Mouse (Mus musculus) liver, embryonic 14.5 days (tissue): ENCODE results near the gene Tmem205. TPM values are rescaled to one million over a fixed set of nuclear protein-coding genes. Genes with fewer than 3 reads are reported as not detected.

Source experiments
- ATAC-seq: fragments of 200-750 bp; cut with Nextera tagmentation; 2 replicates; pipeline ENCODE4 v1.8.0; 2017; ENCODE audit warnings: moderate number of reproducible peaks, mild to moderate bottlenecking, moderate library complexity; ENCODE audit not compliant: insufficient read depth
- DNase-seq, 3 experiments: peaks; one replicate each; pipeline ENCODE4 v3.0.0-alpha.2; 2012 to 2013; ENCODE audit warnings: low read depth in 3 of 3, low spot score in 3 of 3
- H3K27ac ChIP-seq: fragments of 300-500 bp; sonication (generic); 2 replicates; pipeline ENCODE4 v1.5.1; 2014; ENCODE audit warnings: moderate library complexity, mild to moderate bottlenecking, control low read depth, inconsistent platforms
- H3K27me3 ChIP-seq: fragments of 300-500 bp; sonication (generic); 2 replicates; pipeline ENCODE4 v1.6.1; 2014; ENCODE audit warnings: mild to moderate bottlenecking, low read length, moderate library complexity; ENCODE audit not compliant: control insufficient read depth, insufficient read depth
- H3K36me3 ChIP-seq: fragments of 300-500 bp; sonication (generic); replicated peaks from 2 replicates; pipeline ENCODE4 v1.6.1; 2014; ENCODE audit warnings: low read depth; ENCODE audit not compliant: control insufficient read depth, insufficient read depth
- H3K4me1 ChIP-seq, 2 experiments: fragments of 200-500 bp in 1 of 2; fragments of 300-500 bp in 1 of 2; sonication (generic) in 1 of 2; replicated peaks; 2 replicates each; pipeline ENCODE4 v1.6.1; 2012 to 2014; ENCODE audit warnings: antibody characterized with exemption in 1 of 2, inconsistent platforms in 1 of 2, low read length in 1 of 2; ENCODE audit not compliant: control insufficient read depth in 2 of 2, insufficient read depth in 2 of 2
- H3K4me2 ChIP-seq: fragments of 300-500 bp; sonication (generic); 2 replicates; pipeline ENCODE4 v1.6.1; 2014; ENCODE audit warnings: low read depth, mild to moderate bottlenecking, control low read depth, moderate library complexity
- H3K4me3 ChIP-seq, 2 experiments: fragments of 200-500 bp in 1 of 2; fragments of 300-500 bp in 1 of 2; sonication (generic) in 1 of 2; 2 replicates each; pipeline ENCODE4 v1.5.1; 2012 to 2014; ENCODE audit warnings: low read depth in 2 of 2, low read length in 2 of 2, mild to moderate bottlenecking in 2 of 2, control low read depth in 1 of 2, inconsistent platforms in 1 of 2, moderate library complexity in 1 of 2; ENCODE audit not compliant: insufficient read depth in 1 of 2
- H3K9ac ChIP-seq: fragments of 300-500 bp; sonication (generic); replicated peaks from 2 replicates; pipeline ENCODE4 v1.6.1; 2014; ENCODE audit warnings: mild to moderate bottlenecking, control low read depth, moderate library complexity
- H3K9me3 ChIP-seq: fragments of 300-500 bp; sonication (generic); 2 replicates; pipeline ENCODE4 v1.6.1; 2016; ENCODE audit warnings: low read length, mixed read lengths; ENCODE audit not compliant: control insufficient read depth
- CTCF ChIP-seq: IDR thresholded peaks from 2 replicates; pipeline ENCODE4 v1.5.1; 2016; ENCODE audit warnings: antibody characterized with exemption, low read depth, control low read depth
- EP300 ChIP-seq: IDR thresholded peaks from 2 replicates; pipeline ENCODE4 v1.6.1; 2016; ENCODE audit warnings: antibody characterized with exemption, low read depth
- WGBS: fragments of 180-500 bp; shearing (Covaris S2); extraction: QIAGEN DNeasy Blood & Tissue Kit; methylation state at CpG from one replicate; pipeline ENCODE4 v1.1.7; 2014; ENCODE audit not compliant: insufficient replicate concordance; 5-methylcytosine and 5-hydroxymethylcytosine counted together
- polyA plus RNA-seq, 2 experiments: library from polyadenylated mRNA; depleted of rRNA in 1 of 2; stranded (reverse) in 1 of 2; unstranded in 1 of 2; fragments of >200 nt; fragmentation: Nextera tagmentation in 1 of 2; extraction: Ambion mirVana in 1 of 2; gene quantifications; 2 replicates each; pipeline versions ENCODE4 v1.2.1 to v1.2.3; 2012 to 2014

Gene Tmem205
- polyA plus RNA-seq (2012; rRNA removed) (37.5 and 61.5 TPM in 2 replicates), polyA plus RNA-seq (2014; fragmentation: Nextera tagmentation; extraction: Ambion mirVana) (106 and 110 TPM in 2 replicates)

- no peak for TF ChIP-seq CTCF
- TF ChIP-seq EP300: no peak
- Histone ChIP-seq H3K4me3 (peak within 1 kb of the TSS; percentile 26 to 46), H3K9me3 (no peaks in the 10 kb centered on the region), H3K27ac (no peak within 1 kb of the TSS), H3K36me3 (no peaks in the 10 kb centered on the region), H3K9ac (no peak within 1 kb of the TSS; the same call in 1 of the 2 replicates), H3K4me1 (peaks cover 8 to 20% of the 10 kb centered on the region in 2 experiments), H3K27me3 (no peaks in the 10 kb centered on the region), H3K4me2 (peak within 1 kb of the TSS; percentile 54)
- under 1% methylated on average over 28 of the region's 28 CpGs for WGBS
- ATAC-seq (peak; percentile 80), DNase-seq (peak; percentile 63 to 74 (median 66))
These were observed at the start of gene Tmem205, which contains the start of gene Ccdc159 for GRCm38 (mm10) chr9:21927208-21927753. TSS of gene Tmem205 (minus strand) at chr9:21927556. TSS of gene Ccdc159 (plus strand) at chr9:21927471.

- TF ChIP-seq EP300 (no peak), CTCF (no peak)
- WGBS: 82% methylated on average over 10 of the region's 10 CpGs
These were observed 49.3 kb upstream of the Tmem205 start for GRCm38 (mm10) chr9:21976626-21977175.

DNA sequence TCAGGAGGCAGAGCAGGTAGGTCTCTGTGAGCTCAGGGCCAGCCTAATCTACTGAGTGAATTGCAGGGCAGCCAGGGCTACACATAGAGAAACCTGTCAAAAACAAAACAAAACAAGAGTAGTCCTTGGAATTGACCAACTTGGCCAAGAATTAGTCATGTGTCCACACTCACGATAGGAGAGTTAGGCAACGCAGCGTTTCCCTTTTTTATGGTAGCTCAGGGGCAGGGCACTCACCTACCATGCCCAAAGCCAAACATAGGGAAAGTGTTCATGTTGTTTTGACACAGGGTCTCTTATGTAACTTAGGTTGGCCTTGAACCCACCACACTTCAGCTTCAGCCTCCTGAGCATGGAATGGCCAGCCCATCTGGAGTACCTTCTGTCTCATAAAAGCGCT, 41.9 kb upstream of the Tmem205 start:
- Histone ChIP-seq H3K9ac (no peak overlapping the region), H3K27me3 (no peaks in the 10 kb centered on the region), H3K9me3 (no peaks in the 10 kb centered on the region), H3K36me3 (no peaks in the 10 kb centered on the region), H3K4me2 (no peak overlapping the region), H3K4me1 (peaks cover under 1% of the 10 kb centered on the region in 2 experiments; a peak in 3 of 4 replicates), H3K4me3 (no peak overlapping the region), H3K27ac (no peak overlapping the region)
- TF ChIP-seq EP300 (no peak), CTCF (no peak)
- no peak for ATAC-seq
- no peak for DNase-seq
- 66% methylated on average over 4 of the region's 4 CpGs for WGBS

More at GRCm38 (mm10) chr9:21976626-21977175, 49.3 kb upstream of the Tmem205 start:
- Histone ChIP-seq H3K9ac (no peak overlapping the region), H3K4me1 (no peaks in the 10 kb centered on the region), H3K27me3 (peaks cover 5% of the 10 kb centered on the region), H3K36me3 (no peaks in the 10 kb centered on the region), H3K27ac (no peak overlapping the region), H3K4me2 (no peak overlapping the region), H3K9me3 (no peaks in the 10 kb centered on the region), H3K4me3 (no peak overlapping the region)
- no peak for DNase-seq
- no peak for ATAC-seq

DNA sequence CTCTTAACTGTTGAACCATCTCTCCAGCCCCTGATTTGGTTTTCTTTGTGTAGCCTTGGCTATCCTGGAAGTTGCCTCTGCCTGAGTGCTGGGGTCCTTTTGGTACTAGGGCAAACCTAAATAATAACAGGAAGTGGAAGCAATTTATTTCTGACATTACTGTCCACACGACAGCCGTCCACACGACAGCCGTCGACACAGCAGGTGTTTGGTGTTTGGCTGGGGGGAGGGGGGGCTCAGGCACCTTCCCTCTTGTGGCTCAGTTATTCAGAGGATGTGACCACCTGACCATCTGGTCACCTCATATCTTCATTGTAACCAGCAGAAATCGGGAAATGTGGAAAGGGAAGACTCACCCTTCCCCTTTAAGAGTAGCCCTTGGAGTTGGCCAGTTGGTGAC, 41.5 kb upstream of the Tmem205 start:
- 29% methylated on average over 6 of the region's 6 CpGs for WGBS
- no peak overlapping the region for H3K9ac ChIP-seq
- TF ChIP-seq EP300 (no peak), CTCF (no peak)

DNA sequence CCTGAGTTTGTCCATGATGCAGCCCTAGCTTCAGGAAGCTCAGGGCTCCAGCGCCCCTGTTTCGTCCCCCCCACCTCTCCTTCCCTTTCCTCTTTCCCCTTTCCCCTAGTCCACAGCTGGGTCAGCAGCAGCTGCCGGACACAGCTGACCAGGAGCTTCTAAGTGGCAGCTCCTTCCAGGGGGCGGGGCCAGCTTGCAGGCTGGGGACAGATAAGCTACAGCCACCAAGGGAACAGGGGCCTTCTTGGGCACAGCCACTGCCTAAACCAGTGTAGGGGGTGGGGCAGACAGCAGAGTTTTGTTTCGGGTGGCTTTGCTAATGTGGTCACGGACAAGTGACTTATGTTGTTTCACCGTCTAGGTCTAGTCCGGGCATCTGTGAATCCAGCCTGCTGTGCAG, 36.1 kb upstream of the Tmem205 start, which contains the start of gene Epor:
Gene Epor, minus strand, starts transcription at position 90 of the 400 bp plus-strand sequence.
- no peaks in the 10 kb centered on the region for H3K9me3 ChIP-seq
- H3K27ac ChIP-seq: peak within 1 kb of the TSS; percentile 95
- peak within 1 kb of the TSS; percentile 93 to 94 for H3K4me3 ChIP-seq
- no peaks in the 10 kb centered on the region for H3K27me3 ChIP-seq
- peak within 1 kb of the TSS; percentile 71 for H3K4me2 ChIP-seq
- peaks cover 13 to 24% of the 10 kb centered on the region in 2 experiments for H3K4me1 ChIP-seq
- H3K9ac ChIP-seq: peak within 1 kb of the TSS; percentile 99
- ATAC-seq (peak; percentile 69), DNase-seq (peak; percentile 80 to 81 (median 81))
- peak; percentile 48; the same call in 1 of the 2 replicates for TF ChIP-seq EP300
- 0 out of 2 replicates have a peak, but pooled peaks have one; percentile 3 for TF ChIP-seq CTCF
- 7% methylated on average over 8 of the region's 8 CpGs for WGBS
- peaks cover 37% of the 10 kb centered on the region for H3K36me3 ChIP-seq

More for the DNA sequence above, 41.5 kb upstream of the Tmem205 start:
- Histone ChIP-seq H3K4me3 (no peak overlapping the region), H3K27me3 (no peaks in the 10 kb centered on the region), H3K36me3 (no peaks in the 10 kb centered on the region), H3K4me1 (peaks cover 4 to 5% of the 10 kb centered on the region in 2 experiments), H3K4me2 (no peak overlapping the region), H3K9me3 (no peaks in the 10 kb centered on the region), H3K27ac (no peak overlapping the region)
- ATAC-seq (no peak), DNase-seq (no peak)
